Mouse (Mus musculus) embryonic facial prominence, embryonic 10.5 days (tissue): Measurements from ENCODE around the gene Crebl2. TPM values are rescaled to one million over a fixed set of nuclear protein-coding genes. Genes with fewer than 3 reads are reported as not detected.

Experiments used
- DNase-seq: peaks from one replicate; pipeline ENCODE4 v3.0.0-alpha.2; 2017; ENCODE audit warnings: low spot score
- H3K27ac ChIP-seq: fragments of 300-500 bp; sonication (generic); replicated peaks from 2 replicates; pipeline ENCODE4 v1.5.1; 2016; ENCODE audit warnings: mild to moderate bottlenecking
- H3K27me3 ChIP-seq: fragments of 300-500 bp; sonication (generic); replicated peaks from 2 replicates; pipeline ENCODE4 v1.6.1; 2016; ENCODE audit warnings: low read depth, mild to moderate bottlenecking; ENCODE audit not compliant: poor library complexity, severe bottlenecking
- H3K36me3 ChIP-seq: fragments of 300-500 bp; sonication (generic); replicated peaks from 2 replicates; pipeline ENCODE4 v1.6.1; 2016; ENCODE audit warnings: mild to moderate bottlenecking, moderate library complexity
- H3K4me1 ChIP-seq: fragments of 300-500 bp; sonication (generic); 2 replicates; pipeline ENCODE4 v1.6.1; 2016
- H3K4me3 ChIP-seq: fragments of 300-500 bp; sonication (generic); 2 replicates; pipeline ENCODE4 v1.5.1; 2016; ENCODE audit warnings: mild to moderate bottlenecking, moderate library complexity
- H3K9me3 ChIP-seq: fragments of 300-500 bp; sonication (generic); 2 replicates; pipeline ENCODE4 v1.6.1; 2016; ENCODE audit warnings: mild to moderate bottlenecking
- WGBS: fragments of 180-500 bp; shearing (Covaris S2); methylation state at CpG from one replicate; pipeline ENCODE4 v1.1.7; 2016; 5-methylcytosine and 5-hydroxymethylcytosine counted together
- polyA plus RNA-seq: library from polyadenylated mRNA; unstranded; fragments of >200 nt; fragmentation: Nextera tagmentation; extraction: Ambion mirVana; gene quantifications from 2 replicates; pipeline ENCODE4 v1.2.1, GENCODE M21; 2016

Gene Crebl2
- polyA plus RNA-seq, 1 experiment from 2014 or later = 1.2 TPM

- no peaks in the 10 kb centered on the region for H3K9me3 ChIP-seq
- no peak overlapping the region for H3K4me3 ChIP-seq
- H3K36me3 ChIP-seq = no peaks in the 10 kb centered on the region
- 91% methylated on average over 4 of the region's 4 CpGs for WGBS
- no peaks in the 10 kb centered on the region for H3K27me3 ChIP-seq
- DNase-seq = no peak
- H3K27ac ChIP-seq = no peak overlapping the region
- H3K4me1 ChIP-seq = peaks cover 6% of the 10 kb centered on the region; the same call in 1 of the 2 replicates
These were observed 73.4 kb downstream of the Crebl2 start for GRCm38 (mm10) chr6:134903368-134903767.

DNA sequence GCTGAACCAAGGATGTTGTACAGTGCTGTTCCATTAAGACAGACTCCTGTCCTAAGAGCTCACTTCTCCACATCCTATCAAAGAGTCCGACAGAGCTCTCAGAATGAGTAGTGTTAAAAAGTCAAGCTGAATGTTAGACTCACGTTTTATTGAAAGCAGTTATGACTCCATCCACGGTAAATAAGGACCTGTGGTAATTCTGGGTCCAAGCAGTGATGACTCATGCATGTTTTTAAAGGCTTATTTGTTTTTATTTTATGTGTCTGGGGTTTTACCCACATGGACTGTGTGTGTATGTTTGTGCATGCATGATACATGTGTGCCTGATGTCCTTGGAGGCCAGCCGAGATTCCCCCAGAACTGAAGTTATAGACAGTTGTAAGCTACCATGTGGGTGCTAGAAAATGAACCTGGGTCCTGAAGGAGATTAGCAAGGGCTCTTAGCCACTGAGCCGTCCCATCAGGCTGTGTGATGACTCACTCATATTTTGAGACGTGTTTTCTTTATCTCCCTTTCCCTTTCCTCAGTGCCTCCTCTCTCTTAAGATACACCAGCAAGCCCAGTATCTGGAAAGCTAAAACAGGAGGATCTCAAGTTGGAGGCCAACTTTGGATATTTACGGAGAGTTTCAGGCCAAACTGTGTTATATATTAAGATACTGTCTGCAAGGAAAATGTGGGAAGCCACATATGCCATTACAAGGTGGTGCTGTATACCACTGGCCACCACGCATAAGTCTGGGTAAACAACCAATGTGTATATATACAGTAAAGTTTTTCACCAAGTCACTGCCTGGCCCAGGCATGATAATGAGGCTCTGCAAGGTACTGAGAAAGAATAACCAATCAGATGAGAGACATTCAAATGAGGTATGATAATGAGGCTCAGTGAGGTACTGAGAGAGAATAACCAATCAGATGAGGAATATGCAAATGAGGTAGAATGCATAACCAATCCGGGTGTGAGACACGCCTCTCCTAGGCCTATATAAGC lies 74.2 kb downstream of the Crebl2 start:
- 91% methylated on average over 10 of the region's 10 CpGs for WGBS
- no peaks in the 10 kb centered on the region for H3K9me3 ChIP-seq
- DNase-seq = no peak
- H3K4me3 ChIP-seq = no peak overlapping the region
- no peaks in the 10 kb centered on the region for H3K36me3 ChIP-seq
- no peak overlapping the region for H3K27ac ChIP-seq
- H3K27me3 ChIP-seq = no peaks in the 10 kb centered on the region
- H3K4me1 ChIP-seq = peaks cover 2% of the 10 kb centered on the region; the same call in 1 of the 2 replicates

DNA sequence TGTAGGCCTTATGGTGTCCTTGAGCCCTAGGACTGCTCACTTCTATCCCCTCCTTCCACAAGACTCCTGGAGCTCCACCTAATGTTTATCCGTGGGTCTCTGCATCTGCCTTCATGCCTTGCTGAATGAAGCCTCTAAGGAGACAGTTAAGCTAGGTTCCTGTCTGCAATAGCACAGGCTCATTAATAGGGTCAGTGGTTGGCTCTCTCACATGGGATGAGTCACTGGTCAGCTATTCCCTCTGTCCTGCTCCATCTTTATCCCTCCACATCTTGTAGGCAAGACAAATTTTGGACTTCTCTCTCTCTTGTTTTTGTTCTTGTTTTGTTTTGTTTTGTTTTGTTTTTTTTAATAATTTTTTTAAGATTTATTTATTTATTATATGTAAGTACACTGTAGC lies 75.9 kb downstream of the Crebl2 start:
- WGBS = 80% methylated on average over 1 of the region's 1 CpGs
- no peaks in the 10 kb centered on the region for H3K27me3 ChIP-seq
- H3K27ac ChIP-seq = no peak overlapping the region
- no peak for DNase-seq
- no peaks in the 10 kb centered on the region for H3K36me3 ChIP-seq
- H3K4me1 ChIP-seq = no peaks in the 10 kb centered on the region
- no peak overlapping the region for H3K4me3 ChIP-seq
- H3K9me3 ChIP-seq = no peaks in the 10 kb centered on the region

Other genes with a start within 250 kb of the Crebl2 start
- 0.44 and 0.71 TPM in 2 replicates for gene Mansc1, start 197.7 kb upstream of the Crebl2 start, polyA plus RNA-seq
- gene Borcs5, start 190.6 kb upstream of the Crebl2 start, polyA plus RNA-seq = 17.7 and 18.4 TPM in 2 replicates
- 11.9 TPM in 2 replicates for gene Dusp16, start 37.5 kb upstream of the Crebl2 start, polyA plus RNA-seq
- 14.5 and 16.1 TPM in 2 replicates for gene Gpr19, start 68.4 kb downstream of the Crebl2 start, polyA plus RNA-seq
- gene Cdkn1b, start 90.2 kb downstream of the Crebl2 start, polyA plus RNA-seq = 15.3 and 16.7 TPM in 2 replicates
- 2.6 and 2.7 TPM in 2 replicates for gene Apold1, start 151.6 kb downstream of the Crebl2 start, polyA plus RNA-seq
- 113 and 117 TPM in 2 replicates for gene Ddx47, start 181.5 kb downstream of the Crebl2 start, polyA plus RNA-seq
- 2.5 and 2.8 TPM in 2 replicates for gene Gprc5a, start 235.5 kb downstream of the Crebl2 start, polyA plus RNA-seq